Mouse (Mus musculus) retina, embryonic 14.5 days (tissue): ENCODE measurements around the gene Paf1.
A peak's percentile ranks its signal among the peaks of the same experiment; 100 is the strongest.

Experiments used
- DNase-seq: peaks from one replicate; pipeline ENCODE4 v3.0.0-alpha.2; 2015; ENCODE audit warnings: low spot score

Paf1 gene

GRCm38 (mm10) chr7:28370977-28371513, 21.7 kb upstream of the Paf1 start:
- DNase-seq = no peak

GRCm38 (mm10) chr7:28371514-28371989, 21.2 kb upstream of the Paf1 start:
- DNase-seq = peak; percentile 65

DNA sequence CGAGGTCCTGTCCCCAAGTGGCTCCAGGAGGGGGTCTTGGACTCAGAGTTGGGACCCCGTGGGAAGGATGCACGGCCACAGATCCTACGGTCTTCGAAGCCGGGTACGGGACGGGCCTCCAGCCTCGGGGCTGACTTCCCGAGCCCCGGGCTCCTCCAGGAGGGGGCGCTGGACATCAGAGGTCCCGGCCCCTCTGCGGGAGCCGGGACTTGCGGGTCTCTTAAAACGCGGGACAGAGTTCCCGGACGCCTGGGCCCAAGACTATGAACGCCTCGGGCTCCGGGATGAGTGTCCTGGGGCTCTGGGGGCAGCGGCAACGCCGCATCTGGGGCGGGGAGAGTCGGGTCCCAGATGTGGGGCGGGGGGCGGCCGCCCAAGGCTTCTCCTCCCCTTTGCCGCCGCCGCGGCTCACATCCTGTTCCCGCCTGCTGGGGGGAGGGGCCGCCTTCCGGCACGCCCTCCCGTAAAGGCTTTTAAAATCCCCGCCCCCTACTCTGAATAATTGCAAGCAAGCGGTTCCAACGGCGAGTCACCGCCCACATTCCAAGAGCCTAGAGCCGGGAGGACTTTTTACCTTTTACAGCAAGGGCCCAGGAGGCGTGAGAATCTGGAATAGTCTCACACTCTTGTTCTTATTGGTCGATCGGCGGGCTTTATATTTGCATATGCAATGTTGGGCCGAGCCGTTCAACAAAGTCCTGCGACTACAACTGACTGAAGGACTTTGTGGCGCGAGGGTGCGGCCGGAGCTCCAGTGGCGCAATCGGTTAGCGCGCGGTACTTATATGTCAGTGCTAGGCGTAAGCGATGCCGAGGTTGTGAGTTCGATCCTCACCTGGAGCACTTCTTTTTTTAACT, 20.3 kb upstream of the Paf1 start, which contains the start of gene Plekhg2:
Gene Plekhg2 (minus strand): TSS at position 349 of the 858 bp plus-strand sequence.
- peak; percentile 98 for DNase-seq

DNA sequence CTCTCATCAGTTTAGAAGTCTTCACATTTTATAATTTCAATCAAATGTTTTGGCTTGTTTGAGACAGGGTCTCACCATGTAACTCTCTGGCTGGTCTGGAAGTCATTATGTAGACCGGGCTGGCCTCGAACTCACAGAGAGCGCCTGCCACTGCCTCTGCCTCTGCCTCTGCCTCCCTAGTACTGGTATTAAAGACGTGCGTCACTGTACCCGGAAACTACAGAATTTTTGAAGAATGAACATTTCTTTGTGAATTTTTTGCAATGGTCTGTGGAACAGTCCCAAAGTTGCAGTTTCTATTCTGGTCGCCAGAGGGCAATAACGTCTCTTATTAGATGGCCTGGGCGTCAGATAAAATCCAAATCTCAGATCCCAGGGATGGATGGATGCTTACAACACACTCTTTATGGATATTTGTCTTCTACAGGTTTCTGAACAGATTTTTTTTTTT, 19.6 kb upstream of the Paf1 start:
- peak; percentile 92 for DNase-seq

- no peak for DNase-seq
These were observed 18.8 kb upstream of the Paf1 start for GRCm38 (mm10) chr7:28373891-28374495.

GRCm38 (mm10) chr7:28374647-28375046, 18.1 kb upstream of the Paf1 start:
- DNase-seq = no peak

GRCm38 (mm10) chr7:28375176-28375921, 17.4 kb upstream of the Paf1 start:
- DNase-seq = peak; percentile 90

DNA sequence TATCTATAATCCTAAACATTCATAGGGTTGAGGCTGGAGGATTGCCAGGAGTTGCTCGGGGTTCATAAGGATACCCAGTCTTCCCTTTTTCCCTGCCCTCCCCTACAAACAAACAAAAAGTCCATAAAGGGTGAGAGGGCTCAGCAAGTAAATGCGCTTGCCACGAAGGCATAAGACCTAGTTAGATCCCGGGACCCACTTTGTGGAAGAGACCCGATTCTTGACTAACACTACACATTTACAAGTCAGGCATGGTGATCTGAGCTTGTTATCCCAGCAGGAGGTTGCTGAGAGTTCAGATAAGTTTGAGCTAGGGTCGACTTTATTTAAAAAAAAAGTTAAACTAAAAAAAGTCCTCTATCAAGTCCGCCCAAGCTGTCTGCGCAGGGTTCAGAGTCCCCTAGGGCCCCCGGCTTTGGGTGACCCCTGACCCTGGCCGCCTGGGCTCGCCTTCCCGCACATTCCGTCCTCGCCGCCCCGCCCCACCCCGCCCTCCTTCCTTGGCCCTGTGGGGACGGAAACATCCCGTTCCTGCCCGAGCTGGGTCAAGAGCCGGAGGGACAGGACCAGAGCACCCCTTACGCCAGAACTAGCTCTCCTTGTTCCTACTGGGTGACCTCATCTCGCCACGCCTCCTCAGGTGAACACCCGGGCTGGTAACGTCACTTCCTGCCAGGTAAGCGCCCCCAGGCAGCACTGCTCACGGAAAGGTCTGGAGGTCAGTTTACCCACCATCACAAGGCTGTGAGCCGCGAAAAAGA, 16.6 kb upstream of the Paf1 start:
- DNase-seq = no peak

DNA sequence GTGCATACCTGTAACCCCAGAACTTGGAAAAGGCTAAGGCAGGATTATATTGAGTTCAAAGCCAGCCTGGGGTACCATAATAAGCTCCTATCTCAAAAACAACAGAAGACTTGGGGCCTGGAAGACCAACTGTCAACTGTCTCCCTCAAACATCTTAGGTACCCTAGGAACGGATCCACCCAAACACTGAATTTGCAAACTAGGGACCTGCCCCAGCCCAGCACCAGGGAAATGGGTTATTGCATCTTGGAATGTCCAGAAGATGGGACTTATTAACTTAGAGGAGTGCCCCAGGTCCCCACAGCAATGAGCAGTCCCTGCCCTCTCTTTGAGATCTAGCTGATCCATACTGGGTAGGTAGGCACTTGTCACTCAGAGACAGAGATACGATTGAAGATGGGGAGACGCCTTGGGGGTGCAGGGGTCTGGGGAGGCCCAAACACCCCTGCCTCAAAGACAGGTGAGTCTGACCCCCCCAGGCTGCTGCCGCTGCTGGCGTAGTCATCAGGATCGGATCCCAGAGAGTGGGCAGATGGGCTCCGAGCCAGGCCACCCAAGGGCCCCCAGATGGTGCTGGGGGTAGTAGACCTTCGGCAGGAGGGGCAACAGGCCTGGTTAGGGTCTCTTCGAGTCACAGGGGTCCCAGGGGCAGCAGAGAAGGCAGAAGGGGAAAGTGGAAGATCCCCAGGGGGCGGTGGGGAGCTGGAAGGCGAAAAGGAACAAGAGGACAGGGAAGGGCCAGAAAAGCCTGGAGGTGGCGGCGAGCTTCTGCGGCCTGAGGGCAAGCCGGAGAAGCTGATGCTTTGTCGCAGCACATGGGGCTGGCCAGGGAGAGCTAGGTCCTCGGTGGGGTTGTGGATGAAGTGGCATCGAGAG, 15.3 kb upstream of the Paf1 start:
- no peak for DNase-seq

DNA sequence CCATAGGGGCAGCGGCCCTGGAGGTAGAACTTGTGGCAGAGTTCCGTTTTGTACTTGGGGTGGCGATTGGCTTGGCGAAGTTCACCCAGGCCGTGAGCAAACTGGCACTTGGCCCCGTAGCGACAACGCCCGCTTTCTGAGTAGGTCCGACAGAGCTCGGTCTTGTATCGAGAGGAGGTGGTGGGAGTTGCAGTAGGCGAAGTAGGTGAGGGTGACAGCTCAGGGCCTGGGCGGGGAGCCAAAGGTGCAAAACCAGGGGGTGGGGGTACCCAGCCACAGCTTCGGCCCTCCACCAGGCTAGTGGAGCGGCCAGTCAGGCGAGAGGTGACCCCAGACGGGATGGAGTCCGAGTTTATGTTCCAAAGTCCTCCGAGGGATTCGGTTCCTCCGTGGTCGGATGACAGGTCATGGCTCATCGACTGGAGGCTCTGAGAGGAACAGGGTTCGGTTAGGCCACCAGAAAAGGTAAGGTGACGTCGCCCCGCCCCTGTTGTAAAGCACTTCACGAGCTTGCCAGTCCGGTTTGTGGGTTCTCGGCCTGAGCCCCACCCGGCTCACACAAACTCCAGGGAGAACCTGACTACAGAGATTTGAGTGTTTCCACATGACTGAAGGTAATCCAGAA, 14.6 kb upstream of the Paf1 start:
- no peak for DNase-seq

GRCm38 (mm10) chr7:28378769-28379651, 13.7 kb upstream of the Paf1 start:
- DNase-seq = peak; percentile 92

- no peak for DNase-seq
These were observed 12.3 kb upstream of the Paf1 start, which contains the start of gene Zfp36 for GRCm38 (mm10) chr7:28380237-28381016. Gene Zfp36 (minus strand): TSS chr7:28380253.

DNA sequence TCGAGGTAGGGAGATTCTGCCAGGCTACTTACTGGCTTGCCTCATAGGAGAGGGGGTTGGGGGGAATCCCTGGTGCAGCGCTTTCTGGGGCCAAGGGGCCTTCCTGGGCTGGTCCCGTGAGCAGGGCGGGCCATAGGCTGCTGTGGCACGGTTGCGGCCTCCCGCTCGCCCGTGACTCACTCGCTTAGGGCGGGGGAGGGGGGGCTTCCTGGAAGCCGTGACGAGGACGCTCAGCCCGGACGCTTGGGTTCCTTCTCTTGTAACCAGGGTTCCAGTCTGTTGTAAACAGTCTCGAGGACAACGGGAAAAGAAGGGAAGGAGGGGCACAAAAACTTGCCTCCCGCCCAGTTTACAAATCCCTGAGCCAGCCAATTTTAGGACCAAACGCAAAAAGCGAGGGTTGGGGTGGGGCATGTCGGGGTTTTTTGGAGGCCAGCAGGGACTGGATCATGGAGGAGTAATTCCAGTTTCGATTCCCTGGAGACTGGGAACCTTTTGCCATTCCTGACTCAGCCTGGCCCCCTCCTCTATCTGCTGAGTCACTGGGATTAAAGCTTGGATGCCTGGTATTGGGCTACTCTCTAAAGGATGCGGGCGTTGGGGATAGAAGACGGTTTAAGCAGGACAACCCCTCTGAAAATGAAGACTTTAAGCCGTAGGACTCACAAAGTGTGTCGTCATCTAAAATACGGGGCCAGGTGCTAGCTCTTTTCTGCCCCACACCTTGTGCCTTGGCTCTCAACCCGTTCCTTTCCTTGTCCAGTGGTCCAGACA, 11.5 kb upstream of the Paf1 start:
- DNase-seq = peak; percentile 50

DNA sequence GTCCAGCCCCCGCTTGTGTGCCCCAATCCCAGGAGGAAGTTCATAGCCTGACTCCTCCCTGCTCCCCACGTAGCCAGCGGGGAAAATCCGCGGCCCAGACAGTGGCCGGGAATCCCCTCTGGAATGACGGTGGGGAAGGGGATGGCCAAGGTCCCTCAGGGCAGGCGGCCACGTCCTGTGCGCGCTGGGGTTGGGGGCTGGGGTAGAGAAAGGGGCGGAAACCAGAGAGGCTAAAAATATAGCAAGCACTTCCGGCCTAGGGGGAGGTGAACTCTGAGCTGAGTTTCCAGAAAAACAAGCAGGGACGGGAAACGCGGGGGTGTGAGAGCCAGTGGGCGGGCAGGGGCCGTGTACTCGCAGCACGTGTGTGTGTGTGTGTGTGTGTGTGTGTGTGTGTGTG, 10.8 kb upstream of the Paf1 start:
- DNase-seq = peak; percentile 58

GRCm38 (mm10) chr7:28382347-28382951, 10.3 kb upstream of the Paf1 start:
- no peak for DNase-seq

- DNase-seq = no peak
These were observed 9.8 kb upstream of the Paf1 start for GRCm38 (mm10) chr7:28382981-28383396.

GRCm38 (mm10) chr7:28383606-28384005, 9.1 kb upstream of the Paf1 start:
- DNase-seq = no peak
